Mouse (Mus musculus) neural tube, postnatal 0 days (tissue): ENCODE measurements around the gene Golph3. TPM values are rescaled to one million over a fixed set of nuclear protein-coding genes. Genes with fewer than 3 reads are reported as not detected.

Experiments used
- polyA plus RNA-seq: library from polyadenylated mRNA; unstranded; fragments of >200 nt; fragmentation: Nextera tagmentation; extraction: Ambion mirVana; gene quantifications from 2 replicates; pipeline ENCODE4 v1.2.1, GENCODE M21; 2015

The Golph3 gene
- 70.1 and 80.9 TPM in 2 replicates for polyA plus RNA-seq

GRCm38 (mm10) chr15:12321091-12321787 lies at the start of gene Golph3:
Gene Golph3 (plus strand): TSS chr15:12321450.

GRCm38 (mm10) chr15:12321788-12322621 lies 755 bp downstream of the Golph3 start, which contains the start of gene 1810049J17Rik:
Gene 1810049J17Rik (minus strand): TSS chr15:12321899.

Other genes with a start within 250 kb of the Golph3 start
- 258 TPM in 2 replicates for gene Zfr, start 203.6 kb upstream of the Golph3 start, polyA plus RNA-seq
- gene Mtmr12, start 116.4 kb upstream of the Golph3 start, polyA plus RNA-seq = 4.5 and 5.1 TPM in 2 replicates
- 0.72 TPM in 1 of 2 replicates, not detected in the other for gene 1810049J17Rik, start 449 bp downstream of the Golph3 start, polyA plus RNA-seq